Mouse (Mus musculus) myocyte (in vitro differentiated cells): ENCODE data around the gene Farp1.

Experiments used
- CEBPB ChIP-seq: IDR thresholded peaks from 2 replicates; pipeline ENCODE4 v1.6.1; 2011; ENCODE audit warnings: mild to moderate bottlenecking, moderate library complexity; ENCODE audit not compliant: poor library complexity, insufficient read depth, severe bottlenecking
- E2F4 ChIP-seq: IDR thresholded peaks from one replicate; pipeline ENCODE4 v1.6.1; 2011; ENCODE audit warnings: mild to moderate bottlenecking, control low read depth, moderate library complexity; ENCODE audit not compliant: insufficient read depth
- MAX ChIP-seq: IDR thresholded peaks from one replicate; pipeline ENCODE4 v1.6.1; 2011; ENCODE audit warnings: low read depth, mild to moderate bottlenecking, control low read depth
- MYOD1 ChIP-seq, 3 experiments: IDR thresholded peaks; one replicate each; pipeline ENCODE4 v1.6.1; 2011; ENCODE audit warnings: control low read depth in 2 of 3, low read depth in 2 of 3, mild to moderate bottlenecking in 2 of 3, moderate library complexity in 1 of 3; ENCODE audit not compliant: insufficient read length in 2 of 3, control insufficient read depth in 1 of 3
- POLR2A ChIP-seq: IDR thresholded peaks from one replicate; pipeline ENCODE4 v1.6.1; 2011; ENCODE audit warnings: low read depth, mild to moderate bottlenecking, control low read depth, moderate library complexity; ENCODE audit not compliant: insufficient read length
- POLR2AphosphoS2 ChIP-seq: IDR thresholded peaks from one replicate; pipeline ENCODE4 v1.6.1; 2011; ENCODE audit warnings: low read depth, control low read depth; ENCODE audit not compliant: insufficient read length
- REST ChIP-seq: IDR thresholded peaks from one replicate; pipeline ENCODE4 v1.6.1; 2011; ENCODE audit warnings: mild to moderate bottlenecking, control low read depth, moderate library complexity; ENCODE audit not compliant: insufficient read depth, insufficient read length
- SRF ChIP-seq: IDR thresholded peaks from one replicate; pipeline ENCODE4 v1.6.1; 2011; ENCODE audit warnings: low read depth; ENCODE audit not compliant: control insufficient read depth, insufficient read length
- USF1 ChIP-seq: IDR thresholded peaks from one replicate; pipeline ENCODE4 v1.6.1; 2011; ENCODE audit warnings: low read depth, mild to moderate bottlenecking, control low read depth, moderate library complexity

DNA sequence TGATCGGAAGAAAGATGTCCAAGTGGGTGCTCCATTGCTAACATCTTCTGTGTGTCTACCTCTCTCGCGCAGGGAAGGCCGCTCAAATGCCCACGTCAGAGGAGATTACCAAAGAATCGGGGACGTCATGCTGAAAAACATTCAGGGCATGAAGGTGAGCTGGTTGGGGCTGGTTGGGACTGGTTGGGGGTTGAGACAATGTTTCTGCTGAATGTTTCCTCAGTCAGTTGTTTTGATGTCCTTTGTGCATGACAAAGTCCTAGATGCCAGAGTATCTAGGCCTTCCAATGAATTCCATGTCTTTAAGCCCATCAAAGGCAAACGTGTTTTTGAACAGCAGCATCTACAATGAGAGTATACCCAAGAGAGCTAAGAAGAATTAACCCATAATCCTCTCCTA, 232.8 kb downstream of the Farp1 start:
- TF ChIP-seq POLR2A (no peak), SRF (no peak), CEBPB (no peak), USF1 (no peak), MYOD1 (IDR thresholded peaks at IDR 0.05; ENCODE audit: control insufficient read depth in 1 of 3, insufficient read length in 2 of 3, low read depth in 2 of 3) (no peak), POLR2AphosphoS2 (no peak), REST (no peak), E2F4 (no peak), MAX (no peak)
